Mouse (Mus musculus) lung, embryonic 14.5 days (tissue): ENCODE measurements around the gene Rnf185. TPM values are rescaled to one million over a fixed set of nuclear protein-coding genes. Genes with fewer than 3 reads are reported as not detected.

Experiments
- ATAC-seq: fragments of 200-750 bp; cut with Nextera tagmentation; 2 replicates; pipeline ENCODE4 v1.8.0; 2017; ENCODE audit warnings: mild to moderate bottlenecking, moderate TSS enrichment, moderate library complexity; ENCODE audit not compliant: insufficient read depth
- DNase-seq: peaks from one replicate; pipeline ENCODE4 v3.0.0-alpha.2; 2015
- H3K27ac ChIP-seq: fragments of 300-500 bp; sonication (generic); 2 replicates; pipeline ENCODE4 v1.5.1; 2014; ENCODE audit warnings: low read depth, mild to moderate bottlenecking, moderate library complexity
- H3K27me3 ChIP-seq: fragments of 300-500 bp; sonication (generic); 2 replicates; pipeline ENCODE4 v1.6.1; 2014; ENCODE audit warnings: low read length, control low read depth; ENCODE audit not compliant: insufficient read depth
- H3K36me3 ChIP-seq: fragments of 300-500 bp; sonication (generic); 2 replicates; pipeline ENCODE4 v1.6.1; 2014; ENCODE audit warnings: control low read depth; ENCODE audit not compliant: insufficient read depth
- H3K4me1 ChIP-seq: fragments of 300-500 bp; sonication (generic); 2 replicates; pipeline ENCODE4 v1.6.1; 2014; ENCODE audit warnings: antibody characterized with exemption, control low read depth; ENCODE audit not compliant: insufficient read depth
- H3K4me2 ChIP-seq: fragments of 300-500 bp; sonication (generic); 2 replicates; pipeline ENCODE4 v1.6.1; 2014; ENCODE audit warnings: mild to moderate bottlenecking
- H3K4me3 ChIP-seq: fragments of 300-500 bp; sonication (generic); 2 replicates; pipeline ENCODE4 v1.5.1; 2014; ENCODE audit warnings: low read depth, low read length
- H3K9ac ChIP-seq: fragments of 300-500 bp; sonication (generic); 2 replicates; pipeline ENCODE4 v1.6.1; 2014
- H3K9me3 ChIP-seq: fragments of 300-500 bp; sonication (generic); 2 replicates; pipeline ENCODE4 v1.6.1; 2016; ENCODE audit warnings: low read depth, low read length, control low read depth
- CTCF ChIP-seq: IDR thresholded peaks from 2 replicates; pipeline ENCODE4 v1.5.1; 2016; ENCODE audit warnings: antibody characterized with exemption, low read depth
- WGBS: fragments of 180-500 bp; shearing (Covaris S2); extraction: QIAGEN DNeasy Blood & Tissue Kit; methylation state at CpG from one replicate; pipeline ENCODE4 v1.1.7; 2014; 5-methylcytosine and 5-hydroxymethylcytosine counted together
- polyA plus RNA-seq: library from polyadenylated mRNA; unstranded; fragments of >200 nt; fragmentation: Nextera tagmentation; extraction: Ambion mirVana; gene quantifications from 2 replicates; pipeline ENCODE4 v1.2.1, GENCODE M21; 2014

The Rnf185 gene
- polyA plus RNA-seq, 1 experiment from 2014 or later: 37.9 TPM

- H3K27ac ChIP-seq: no peak overlapping the region
- H3K4me2 ChIP-seq: no peak overlapping the region
- H3K4me3 ChIP-seq: no peak overlapping the region
- no peak overlapping the region for H3K9ac ChIP-seq
- ATAC-seq: no peak
- H3K36me3 ChIP-seq: peaks cover 24% of the 10 kb centered on the region
- no peak for DNase-seq
- no peaks in the 10 kb centered on the region for H3K9me3 ChIP-seq
- 75% methylated on average over 6 of the region's 6 CpGs for WGBS
- TF ChIP-seq CTCF: no peak
- no peaks in the 10 kb centered on the region for H3K27me3 ChIP-seq
- H3K4me1 ChIP-seq: no peaks in the 10 kb centered on the region
Observed at GRCm38 (mm10) chr11:3387482-3388196, 64.5 kb downstream of the Rnf185 start.

- peak; percentile 91 for DNase-seq
- no peak overlapping the region for H3K9ac ChIP-seq
Observed at GRCm38 (mm10) chr11:3386941-3387368, 65.2 kb downstream of the Rnf185 start.

GRCm38 (mm10) chr11:3382602-3383594, 69.3 kb downstream of the Rnf185 start:
- H3K4me3 ChIP-seq: no peak overlapping the region
- H3K27ac ChIP-seq: no peak overlapping the region
- no peak for DNase-seq
- no peaks in the 10 kb centered on the region for H3K27me3 ChIP-seq
- H3K9ac ChIP-seq: no peak overlapping the region
- 81% methylated on average over 5 of the region's 5 CpGs for WGBS
- peak; percentile 33 for TF ChIP-seq CTCF
- H3K4me2 ChIP-seq: no peak overlapping the region
- peaks cover 18% of the 10 kb centered on the region for H3K36me3 ChIP-seq
- no peaks in the 10 kb centered on the region for H3K9me3 ChIP-seq
- H3K4me1 ChIP-seq: no peaks in the 10 kb centered on the region
- ATAC-seq: no peak

More at GRCm38 (mm10) chr11:3386941-3387368, 65.2 kb downstream of the Rnf185 start:
- H3K27me3 ChIP-seq: no peaks in the 10 kb centered on the region
- TF ChIP-seq CTCF: peak; percentile 98
- peak; percentile 86 for ATAC-seq
- H3K27ac ChIP-seq: no peak overlapping the region
- peaks cover 21% of the 10 kb centered on the region for H3K36me3 ChIP-seq
- no peak overlapping the region for H3K4me3 ChIP-seq
- H3K4me1 ChIP-seq: no peaks in the 10 kb centered on the region
- WGBS: 11% methylated on average over 4 of the region's 4 CpGs
- H3K9me3 ChIP-seq: no peaks in the 10 kb centered on the region
- no peak overlapping the region for H3K4me2 ChIP-seq

- no peak overlapping the region for H3K9ac ChIP-seq
- no peak for TF ChIP-seq CTCF
- H3K27ac ChIP-seq: no peak overlapping the region
- no peak overlapping the region for H3K4me2 ChIP-seq
- DNase-seq (no peak), ATAC-seq (no peak)
- H3K36me3 ChIP-seq: peaks cover 17% of the 10 kb centered on the region
- no peaks in the 10 kb centered on the region for H3K9me3 ChIP-seq
- H3K4me1 ChIP-seq: no peaks in the 10 kb centered on the region
- H3K27me3 ChIP-seq: no peaks in the 10 kb centered on the region
- H3K4me3 ChIP-seq: no peak overlapping the region
- 74% methylated on average over 6 of the region's 6 CpGs for WGBS
Observed at GRCm38 (mm10) chr11:3381148-3381814, 70.9 kb downstream of the Rnf185 start.

GRCm38 (mm10) chr11:3379427-3379826, 72.7 kb downstream of the Rnf185 start:
- Histone ChIP-seq H3K36me3 (peaks cover 13% of the 10 kb centered on the region), H3K9me3 (no peaks in the 10 kb centered on the region), H3K4me3 (no peak overlapping the region), H3K4me2 (no peak overlapping the region), H3K27ac (no peak overlapping the region), H3K27me3 (no peaks in the 10 kb centered on the region), H3K9ac (no peak overlapping the region), H3K4me1 (peaks cover 8% of the 10 kb centered on the region; the same call in 1 of the 2 replicates)
- 66% methylated on average over 4 of the region's 4 CpGs for WGBS
- ATAC-seq (no peak), DNase-seq (no peak)
- no peak for TF ChIP-seq CTCF

- 58% methylated on average over 12 of the region's 12 CpGs for WGBS
- peak overlapping the region; percentile 41 for H3K4me2 ChIP-seq
- H3K4me1 ChIP-seq: peaks cover 17% of the 10 kb centered on the region
- no peak for TF ChIP-seq CTCF
- H3K9me3 ChIP-seq: no peaks in the 10 kb centered on the region
- H3K9ac ChIP-seq: no peak overlapping the region; the same call in 1 of the 2 replicates
- H3K36me3 ChIP-seq: no peaks in the 10 kb centered on the region
- peak overlapping the region; percentile 74 for H3K27ac ChIP-seq
- no peak for ATAC-seq
- no peak for DNase-seq
- no peak overlapping the region for H3K4me3 ChIP-seq
- H3K27me3 ChIP-seq: no peaks in the 10 kb centered on the region
Observed at GRCm38 (mm10) chr11:3374741-3375140, 77.4 kb downstream of the Rnf185 start.
